Mouse (Mus musculus) heart, adult 11 months (tissue): Measurements from ENCODE around the gene Slc9a3.

Source experiments
- DNase-seq: peaks from one replicate; pipeline ENCODE4 v3.0.0; 2022

Slc9a3 gene

DNA sequence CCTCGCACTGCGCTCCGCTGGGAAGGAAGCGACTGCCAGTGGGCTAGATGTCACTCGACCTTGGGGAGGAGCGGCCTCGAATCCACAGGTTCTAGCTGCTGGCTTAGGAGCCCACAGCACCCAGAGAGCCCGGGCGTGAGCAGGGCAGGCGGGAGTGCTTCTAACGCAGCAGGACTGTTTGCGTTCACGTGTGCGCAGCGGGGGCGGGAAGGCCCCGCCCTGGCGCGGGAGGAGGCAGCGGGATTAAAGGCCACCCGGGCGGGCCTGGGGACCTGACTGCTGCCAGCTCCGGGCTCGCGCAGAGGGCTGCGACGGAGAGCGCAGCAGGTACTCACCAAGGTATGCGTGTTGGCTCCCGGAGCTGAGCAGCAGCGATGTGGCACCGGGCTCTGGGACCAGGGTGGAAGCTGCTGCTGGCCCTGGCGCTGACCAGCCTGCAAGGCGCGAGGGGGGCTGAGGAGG is at the start of gene Slc9a3:
Slc9a3 (plus strand) TSS at position 317 of the 462 bp plus-strand sequence.
- DNase-seq = peak; percentile 86

DNA sequence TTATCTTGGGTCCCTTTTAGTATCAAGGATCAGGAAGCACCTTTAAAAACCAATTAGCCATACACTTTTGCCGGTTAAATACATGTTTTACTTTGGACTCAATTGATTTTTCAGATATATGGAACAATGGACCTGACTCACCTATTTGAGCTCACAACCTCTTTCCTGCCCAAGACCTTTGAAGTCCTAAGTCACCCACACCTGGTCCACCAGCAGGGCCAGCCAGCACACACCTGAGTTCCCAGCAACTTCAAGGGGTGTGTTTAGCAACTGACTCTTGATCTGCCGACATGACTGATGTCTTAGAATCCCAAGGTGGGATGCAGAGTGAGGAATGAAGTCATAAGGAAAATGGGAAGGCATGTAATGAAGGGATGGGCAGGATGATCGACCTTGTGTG is 49.5 kb upstream of the Slc9a3 start:
- DNase-seq = no peak

DNA sequence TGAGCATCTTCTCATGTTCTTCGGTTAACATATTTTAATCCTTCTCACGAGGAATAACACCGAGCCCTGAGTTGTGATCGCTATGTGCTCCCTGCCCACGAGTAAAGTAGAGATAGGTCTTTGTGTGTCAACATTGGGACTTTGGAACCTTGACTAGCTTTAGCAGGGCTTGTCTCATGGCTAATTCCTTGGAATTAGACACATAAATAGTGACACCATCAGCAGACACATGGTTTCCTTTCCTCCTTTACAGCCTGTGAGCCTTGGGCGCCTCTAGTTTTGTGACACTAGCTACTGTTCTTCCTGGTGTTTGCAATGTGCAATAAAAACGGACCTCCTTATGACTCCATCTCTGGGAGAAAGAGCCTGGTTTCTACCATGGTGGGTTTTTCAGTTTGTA is 47.9 kb upstream of the Slc9a3 start:
- peak; percentile 21 for DNase-seq

DNA sequence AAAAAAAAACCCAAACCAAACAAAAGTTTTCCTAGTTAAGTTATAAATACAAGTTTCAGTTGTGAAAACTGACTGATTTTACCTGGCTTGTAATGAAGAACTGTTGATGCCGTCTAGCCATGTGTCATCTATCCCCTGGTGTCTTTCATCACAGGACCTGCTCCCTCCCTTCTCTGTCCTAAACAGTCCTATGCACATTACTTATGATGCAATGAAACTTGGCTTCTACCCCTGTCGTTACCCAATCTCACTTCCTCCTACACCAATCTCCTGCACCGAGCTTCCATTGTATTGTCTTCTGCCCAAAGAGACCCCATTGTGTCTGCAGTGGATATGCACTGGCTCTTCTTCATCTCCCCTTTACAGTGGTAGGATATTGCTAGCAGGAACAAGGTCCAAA is 31.0 kb upstream of the Slc9a3 start:
- peak; percentile 76 for DNase-seq

DNA sequence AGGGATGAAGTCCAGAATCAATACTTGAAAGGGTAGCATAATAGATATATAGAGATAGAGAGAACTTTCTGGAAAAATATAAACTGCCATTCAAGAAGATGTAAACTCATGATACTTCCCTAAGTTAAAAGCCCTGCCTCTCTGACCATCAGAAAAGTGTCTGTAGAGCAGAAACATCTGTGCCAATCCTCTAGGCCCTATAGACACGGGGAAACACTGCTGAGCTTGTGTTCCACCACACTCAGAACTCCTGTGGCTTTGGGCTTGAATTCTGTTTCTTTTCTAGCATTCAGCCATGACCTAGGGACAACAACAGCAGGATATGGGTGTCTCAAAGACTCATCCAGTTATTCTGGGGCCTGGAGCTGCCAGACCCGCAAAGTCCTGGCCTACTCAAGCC is 25.3 kb upstream of the Slc9a3 start:
- peak; percentile 37 for DNase-seq

DNA sequence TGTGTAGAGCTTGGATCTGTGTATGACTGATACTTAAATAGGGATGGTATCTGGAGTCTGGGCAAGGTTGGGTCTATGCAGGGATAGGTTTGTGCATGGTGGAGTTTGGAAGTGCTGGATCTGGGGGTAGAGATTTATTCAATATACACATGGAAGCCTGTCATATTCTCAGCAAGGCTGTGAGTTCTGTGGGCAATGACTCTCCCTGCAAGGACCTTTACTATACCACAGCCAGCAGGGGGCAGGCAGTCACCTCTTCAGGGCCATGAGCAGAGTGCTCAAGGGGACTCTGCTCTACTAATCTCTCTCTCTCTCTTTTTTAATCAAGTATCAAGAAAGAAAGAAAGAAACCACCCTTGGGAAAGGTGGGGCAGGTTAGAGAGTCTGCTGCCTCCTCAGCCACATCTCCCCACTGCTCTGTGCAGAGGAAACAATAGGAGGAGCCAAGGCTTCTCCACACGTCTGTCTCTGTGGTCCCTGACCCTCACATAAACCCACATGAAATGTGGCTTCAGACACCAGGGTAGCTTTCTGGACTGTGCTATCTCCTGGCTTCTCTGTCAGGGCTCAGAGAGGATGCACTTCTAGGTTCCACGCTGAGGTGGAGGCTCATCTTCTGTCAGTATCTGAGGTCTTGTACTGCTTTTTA is 24.4 kb upstream of the Slc9a3 start:
- peak; percentile 84 for DNase-seq

DNA sequence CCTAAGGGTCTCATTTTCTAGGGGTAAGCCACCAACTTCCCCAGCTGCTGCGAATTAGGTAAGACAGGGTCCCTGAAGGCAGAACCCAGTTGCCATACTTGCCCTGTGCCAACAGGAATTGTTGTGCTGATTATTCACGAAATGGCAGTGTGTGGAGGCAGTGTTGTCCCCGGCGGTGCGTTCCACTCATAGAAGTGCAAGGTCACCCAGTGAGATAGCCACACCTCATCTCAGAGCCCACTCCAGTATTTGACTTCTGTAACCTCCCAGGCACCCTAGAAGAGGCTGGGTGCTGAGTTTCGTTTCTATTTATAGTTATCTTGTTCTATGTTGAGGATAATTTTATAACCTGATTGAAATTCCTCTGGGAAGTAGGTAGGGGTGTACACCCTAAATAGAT is 22.3 kb upstream of the Slc9a3 start:
- peak; percentile 91 for DNase-seq

DNA sequence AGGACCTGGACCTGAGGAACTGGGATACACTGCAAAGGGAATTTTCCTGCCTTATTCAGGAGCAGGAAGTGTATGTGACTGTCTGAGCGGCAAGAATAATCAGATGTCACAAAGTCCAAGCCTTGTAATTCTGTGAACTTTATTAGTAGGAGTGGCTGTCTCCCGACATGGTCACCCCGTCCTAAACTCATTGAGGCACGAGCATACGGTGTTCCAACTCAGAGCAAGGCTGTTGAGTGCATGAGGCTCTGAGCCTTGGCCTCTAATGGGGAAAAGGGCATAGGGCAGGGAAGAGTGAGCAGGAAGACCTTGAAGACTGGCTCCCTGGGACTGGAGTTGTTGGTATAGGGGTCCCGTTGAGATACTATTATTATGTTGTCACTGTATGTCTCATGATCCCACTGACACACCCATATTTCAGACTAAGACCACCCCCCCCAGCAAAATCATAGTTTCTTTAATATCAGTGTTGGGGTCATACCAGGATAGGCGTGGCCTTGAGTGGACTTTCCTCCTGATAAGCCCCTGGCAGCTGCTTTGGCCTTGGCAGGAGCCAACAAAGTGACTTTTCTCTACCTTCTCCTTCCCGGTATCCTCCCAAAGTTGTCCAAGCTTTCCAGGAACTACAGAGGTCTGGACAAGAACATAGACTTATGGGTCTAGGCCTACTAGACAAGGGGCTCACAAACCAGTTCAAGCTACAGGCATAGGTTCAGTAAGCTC is 19.0 kb upstream of the Slc9a3 start:
- DNase-seq = peak; percentile 81

DNA sequence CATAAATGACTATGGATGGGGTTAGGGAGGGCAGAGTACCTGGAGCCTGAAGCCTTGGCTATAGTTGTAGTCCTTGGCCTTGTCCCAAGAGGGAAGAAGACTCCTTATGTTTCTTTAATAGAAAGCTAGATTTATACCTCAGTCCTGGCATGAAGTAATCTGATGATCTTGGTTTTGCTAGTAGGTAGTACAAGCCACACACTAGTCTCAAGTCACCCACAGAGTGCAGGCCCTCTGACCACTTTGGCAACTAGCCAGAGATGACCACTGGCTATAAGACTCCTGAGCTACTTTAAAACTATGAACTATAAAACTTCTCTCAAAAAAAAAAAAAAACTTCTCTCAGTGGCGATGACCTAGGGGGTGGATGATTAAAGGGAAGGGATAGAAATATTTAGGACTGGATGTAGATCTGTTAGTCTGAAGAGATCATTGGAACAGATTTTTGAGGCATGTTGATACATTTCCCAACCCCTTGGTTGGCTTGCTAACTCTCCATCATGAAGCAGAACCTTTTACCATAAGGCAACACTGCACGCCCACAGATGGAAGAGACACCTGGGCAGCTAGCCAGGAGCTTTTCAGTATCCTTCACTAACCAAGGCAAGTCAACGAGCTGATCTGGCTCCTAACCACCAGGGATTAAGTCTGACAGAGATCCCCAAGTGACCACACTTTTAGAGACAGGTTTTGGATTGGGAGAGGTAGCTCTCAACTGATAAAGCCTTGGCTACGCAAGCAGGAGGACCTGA is 18.2 kb upstream of the Slc9a3 start:
- DNase-seq = peak; percentile 57

DNA sequence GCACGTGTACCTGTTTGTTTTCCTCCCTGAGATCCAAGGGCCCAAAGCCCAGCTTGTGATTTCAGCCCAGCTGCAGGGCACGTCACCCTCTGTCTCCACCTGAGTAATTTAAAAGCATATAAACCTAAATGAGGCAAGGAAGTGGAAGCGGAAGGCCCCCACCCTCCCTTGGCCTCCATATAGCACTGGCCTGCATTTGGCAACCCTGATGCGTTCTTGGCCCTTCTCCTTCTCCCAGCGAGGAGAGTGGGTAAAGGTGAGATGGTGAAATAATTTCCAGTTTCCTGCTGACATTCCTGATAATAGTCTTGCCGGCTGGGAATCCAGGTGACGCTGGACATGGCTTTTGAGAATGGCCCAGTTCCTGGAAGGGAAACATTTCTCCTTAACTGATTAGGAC is 16.8 kb upstream of the Slc9a3 start:
- DNase-seq = peak; percentile 80

DNA sequence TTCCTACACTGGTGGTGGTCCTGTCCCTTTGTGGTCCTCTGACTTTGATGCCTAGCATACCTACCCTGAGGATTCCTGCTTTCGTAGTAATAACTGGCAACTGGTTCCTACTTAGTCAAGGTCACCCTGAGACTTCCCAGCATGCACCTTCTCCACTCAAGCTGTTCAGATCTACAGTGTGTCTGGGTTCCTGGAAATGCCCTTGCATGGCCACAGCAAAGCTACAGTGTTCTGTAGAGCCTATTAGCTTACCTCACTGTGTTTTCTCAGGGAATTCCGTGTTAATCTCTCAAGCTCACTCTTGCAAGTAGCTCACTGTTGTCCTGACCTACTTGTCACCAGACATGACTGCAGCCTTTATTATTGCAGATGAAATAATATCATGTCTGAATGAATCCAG is 13.8 kb upstream of the Slc9a3 start:
- peak; percentile 79 for DNase-seq

DNA sequence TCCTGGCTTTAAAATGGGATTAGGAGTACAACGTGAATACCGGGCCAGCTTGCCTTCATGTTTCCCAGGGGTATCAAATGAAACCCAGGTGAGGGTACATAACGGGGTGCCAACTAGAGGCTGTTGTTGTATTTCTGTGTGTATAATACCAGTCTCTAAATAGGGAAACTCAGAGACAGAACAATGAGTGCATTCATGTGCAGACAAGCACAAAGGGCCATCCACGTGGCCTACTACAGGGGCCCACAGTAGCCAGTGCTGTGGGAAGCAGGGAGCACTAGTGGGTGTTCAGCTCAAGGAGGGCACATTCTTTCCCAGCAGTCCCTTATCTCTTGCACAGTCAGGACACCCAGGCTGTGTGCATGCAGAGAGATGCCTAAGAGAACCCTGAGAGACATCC is 8.7 kb upstream of the Slc9a3 start:
- no peak for DNase-seq

DNA sequence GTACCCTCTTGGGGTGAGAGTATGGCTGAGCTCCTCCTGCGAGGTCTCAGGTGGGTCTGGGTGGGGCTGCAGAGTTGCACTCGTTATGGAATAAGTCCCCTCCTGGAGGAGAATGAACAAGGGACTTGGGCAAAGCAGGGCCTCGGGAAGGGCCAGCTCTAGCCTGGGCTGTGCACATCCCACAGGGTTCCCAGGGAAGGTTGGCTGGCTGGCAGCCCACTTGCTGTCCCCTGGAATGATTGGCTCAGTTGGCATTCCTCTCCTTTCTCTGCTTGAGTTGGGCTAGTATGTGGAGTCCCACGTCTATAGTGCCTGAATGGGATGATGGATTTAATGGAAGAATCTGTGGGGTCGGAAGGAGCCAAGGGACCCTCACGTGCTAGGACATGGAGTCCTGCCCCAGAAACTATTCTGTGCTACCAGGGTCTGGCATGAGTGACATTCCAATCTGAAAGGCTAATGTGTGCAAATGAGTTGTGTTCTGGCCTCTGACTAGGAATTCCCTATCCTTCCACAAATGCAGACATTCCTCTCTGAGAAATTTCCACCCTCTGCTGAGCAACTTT is 7.5 kb upstream of the Slc9a3 start:
- peak; percentile 84 for DNase-seq

DNA sequence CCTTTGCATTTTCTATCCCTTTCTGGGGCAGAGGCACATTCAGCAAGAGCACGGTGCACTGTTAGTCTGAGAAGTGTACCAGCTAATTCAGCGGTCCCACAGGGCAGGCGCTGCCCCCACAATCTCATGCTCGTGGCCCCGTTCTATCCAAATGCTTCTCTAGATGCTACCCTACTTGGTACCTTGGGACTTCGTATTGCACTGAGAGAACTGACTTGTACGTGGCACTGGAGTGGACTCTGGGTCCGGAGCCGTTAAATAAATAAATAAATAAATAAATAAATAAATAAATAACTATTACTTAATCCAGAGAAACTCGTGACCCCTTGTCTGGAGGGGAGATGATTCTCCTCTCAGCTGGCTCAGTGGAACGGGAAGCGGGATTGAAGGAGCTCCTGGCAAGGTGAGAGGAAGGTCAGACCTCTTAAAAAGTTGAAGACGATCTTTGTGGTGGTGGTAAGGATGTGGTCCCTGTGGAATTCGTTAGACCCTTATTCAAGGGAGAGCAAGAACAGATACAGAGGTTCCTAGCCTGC is 606 bp downstream of the Slc9a3 start:
- DNase-seq = peak; percentile 52

DNA sequence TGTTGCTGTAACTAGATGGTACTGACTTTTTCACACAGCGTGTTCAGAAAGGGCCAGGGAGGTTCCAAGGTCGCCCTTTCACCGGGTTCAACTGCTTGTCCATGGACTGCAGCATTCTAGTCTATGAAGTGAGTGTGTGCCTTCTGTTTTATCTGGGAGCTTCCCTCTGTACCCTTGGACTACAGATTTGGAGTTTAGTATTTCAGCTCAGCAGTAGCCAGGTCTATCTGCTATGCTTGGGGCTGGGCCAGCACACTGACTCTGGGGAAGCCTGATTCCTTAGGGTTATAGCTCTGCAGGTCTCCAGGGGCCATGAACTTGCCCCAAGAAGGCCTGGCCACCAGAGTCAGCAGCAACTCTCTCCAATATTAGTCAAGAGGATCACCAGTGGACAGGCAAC is 1.4 kb downstream of the Slc9a3 start:
- no peak for DNase-seq

DNA sequence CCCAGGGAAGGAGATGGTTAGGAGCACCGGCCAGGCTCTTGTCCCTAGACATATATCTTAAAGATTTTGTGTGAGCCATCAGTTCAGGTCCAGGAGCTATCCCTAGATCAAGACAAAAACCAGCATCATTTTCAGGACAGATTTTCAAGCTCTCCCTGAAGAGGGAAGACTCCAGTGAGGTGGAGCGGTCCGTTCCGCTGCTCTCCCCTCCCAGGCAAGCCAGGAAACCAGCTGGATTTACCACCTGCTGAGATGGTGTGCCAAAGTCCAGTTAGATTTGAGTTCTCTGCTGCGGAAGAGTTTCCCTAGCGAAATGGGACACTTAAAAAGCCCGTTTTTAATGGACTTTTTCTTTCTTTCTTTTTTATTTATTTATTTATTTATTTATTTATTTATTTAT is 6.3 kb downstream of the Slc9a3 start:
- DNase-seq = no peak

DNA sequence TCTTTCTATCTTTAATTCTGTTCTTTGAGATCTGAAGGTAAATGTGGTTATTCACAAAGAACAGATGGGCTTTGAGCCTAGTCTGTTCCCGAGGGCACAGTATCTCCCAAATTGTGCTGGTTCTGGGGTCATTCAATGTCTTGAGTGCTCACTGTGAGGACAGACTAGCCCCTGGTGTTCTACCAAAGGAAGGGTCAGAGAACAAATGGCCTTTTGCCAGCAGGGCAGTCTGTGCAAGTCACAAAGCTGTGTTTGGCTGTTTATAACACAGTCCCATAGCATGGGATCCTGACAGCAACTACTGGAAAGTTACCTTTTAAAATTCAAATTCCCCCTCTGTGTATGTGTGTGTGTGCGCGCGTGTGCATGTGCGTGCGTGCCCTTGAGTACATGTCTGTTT is 8.7 kb downstream of the Slc9a3 start:
- no peak for DNase-seq

DNA sequence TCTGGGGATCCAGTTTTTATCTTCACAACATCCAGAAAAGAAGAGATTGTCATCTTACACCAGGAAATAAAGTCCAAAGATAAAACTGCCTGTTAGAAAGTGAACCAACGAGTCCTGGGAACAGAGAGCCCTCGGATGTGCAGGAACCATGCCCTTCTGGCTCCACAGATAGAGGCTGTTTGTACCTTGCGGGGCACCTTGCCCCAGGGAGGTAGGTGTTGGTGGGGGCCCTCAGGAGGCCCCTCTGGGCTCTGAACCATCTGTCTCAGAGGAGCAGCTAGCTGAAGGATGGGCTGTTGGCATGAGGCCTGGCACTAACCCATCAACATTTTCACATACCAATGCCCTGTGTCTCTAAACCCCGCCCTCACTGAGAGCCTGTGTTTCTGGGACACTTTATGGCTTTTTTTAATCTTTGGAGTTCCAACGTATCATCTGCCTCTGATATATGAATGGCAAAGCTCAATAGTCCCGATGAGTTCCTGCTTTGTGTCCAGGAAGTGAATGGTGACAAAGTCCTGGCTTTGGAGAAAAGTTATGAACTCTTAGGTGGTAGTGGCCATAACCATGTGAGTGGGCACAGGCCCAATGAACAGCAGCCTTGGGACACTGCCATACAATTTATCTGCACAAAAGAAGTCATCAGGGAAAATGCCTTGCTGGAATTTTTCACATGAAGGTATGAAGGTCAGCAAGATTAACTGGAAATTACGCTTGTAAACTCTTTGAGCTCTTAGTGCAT is 17.8 kb downstream of the Slc9a3 start:
- no peak for DNase-seq

DNA sequence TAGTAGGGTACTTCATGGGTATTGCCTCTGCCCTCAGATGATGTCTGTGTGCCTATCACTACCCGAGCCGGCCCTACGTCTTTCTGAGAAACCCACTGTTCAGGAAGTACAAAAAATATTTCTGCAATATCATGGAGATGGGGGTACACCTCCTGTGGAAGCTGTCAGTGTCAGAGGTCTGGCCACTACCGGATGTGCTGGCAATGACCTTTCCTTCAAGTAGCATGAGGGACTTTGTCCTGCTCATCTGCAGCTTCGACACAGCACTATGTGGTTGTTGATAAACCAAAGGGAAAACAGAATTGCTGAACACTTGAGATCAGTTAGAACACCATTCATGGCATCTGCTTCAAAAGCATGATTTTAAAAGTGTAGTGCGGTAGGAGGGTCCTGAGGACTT is 19.5 kb downstream of the Slc9a3 start:
- DNase-seq = no peak

DNA sequence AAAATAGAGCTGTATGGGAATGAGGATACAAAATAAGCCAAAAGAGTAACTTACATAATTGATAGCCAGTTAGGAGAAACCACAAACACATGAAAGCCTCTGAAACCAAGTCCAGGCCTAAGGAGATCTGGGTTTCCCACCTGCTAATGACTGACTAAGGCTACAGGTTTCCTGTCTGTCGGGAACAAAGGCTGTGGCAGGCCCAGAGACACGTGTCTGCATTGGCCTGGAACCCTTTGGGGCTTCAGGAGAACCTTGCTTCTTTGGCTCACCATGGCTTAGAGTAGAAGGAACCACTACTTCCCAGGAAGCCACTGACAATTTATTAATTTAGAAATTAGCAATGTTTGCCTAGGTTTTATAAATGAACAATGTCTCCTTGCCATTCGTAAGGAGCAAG is 22.0 kb downstream of the Slc9a3 start:
- no peak for DNase-seq

DNA sequence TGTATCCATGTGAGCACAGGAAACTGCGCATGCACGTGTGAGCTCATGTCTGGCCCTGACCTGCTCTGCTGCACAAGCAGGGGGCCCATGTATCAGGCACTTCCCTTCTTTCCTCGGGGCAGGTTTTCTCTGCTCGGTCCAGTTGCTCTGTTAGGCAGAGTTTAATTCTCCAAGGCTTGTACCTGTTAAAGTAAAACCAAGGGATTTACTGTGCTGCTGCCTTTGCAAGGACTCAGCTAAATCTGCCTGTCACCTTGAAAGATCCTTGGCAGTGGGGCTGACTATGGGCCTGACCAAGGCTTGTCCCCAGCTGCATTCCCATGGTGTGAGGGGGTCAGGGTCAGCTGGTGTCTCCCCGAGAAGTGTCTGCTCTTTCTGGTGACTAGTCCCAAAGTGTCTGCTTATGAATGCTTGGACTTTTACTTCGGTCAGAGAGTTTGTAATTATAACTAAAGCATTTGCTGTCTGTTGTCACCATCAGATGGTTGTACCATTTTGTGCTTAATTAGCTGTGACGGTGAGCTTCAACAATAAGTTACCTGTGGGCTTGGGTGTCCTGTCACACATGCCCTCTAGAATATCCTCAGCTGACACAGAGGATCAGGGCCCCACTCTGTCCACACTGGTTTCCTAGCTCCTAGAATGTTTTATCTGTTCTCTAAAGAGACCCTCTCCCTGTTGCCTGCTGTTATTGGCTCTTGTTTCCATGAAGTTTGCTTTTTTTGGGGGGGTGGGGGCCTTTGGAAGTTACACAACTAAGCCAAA is 23.0 kb downstream of the Slc9a3 start:
- DNase-seq = no peak
